Mouse (Mus musculus): ENCODE measurements around the gene Adamtsl5. TPM values are rescaled to one million over a fixed set of nuclear protein-coding genes. Genes with fewer than 3 reads are reported as not detected.

The Adamtsl5 gene
- total RNA-seq, 2 experiments from 2014 or later: 0.56 to 0.72 TPM

GRCm38 (mm10) chr10:80321670-80322581 lies 26.3 kb downstream of the Adamtsl5 start:
- intact Hi-C loops (cut with DNase I): no loop called here
- DNase-seq: no peak

GRCm38 (mm10) chr10:80321014-80321669 lies 27.1 kb downstream of the Adamtsl5 start:
- no peak for DNase-seq
- intact Hi-C loops (cut with DNase I): no loop called here

GRCm38 (mm10) chr10:80320340-80320760 lies 27.9 kb downstream of the Adamtsl5 start, which contains the start of gene 2310011J03Rik:
Gene 2310011J03Rik, minus strand, starts transcription at chr10:80320537.
- peak; percentile 90 for DNase-seq
- intact Hi-C loops (cut with DNase I): no loop called here

GRCm38 (mm10) chr10:80317011-80317410 lies 31.2 kb downstream of the Adamtsl5 start:
- no peak for DNase-seq
- intact Hi-C loops (cut with DNase I): no loop called here

- intact Hi-C loops (cut with DNase I): no loop called here
- peak; percentile 35 for DNase-seq
Observed at GRCm38 (mm10) chr10:80316359-80316781, 31.8 kb downstream of the Adamtsl5 start.

- intact Hi-C loops (cut with DNase I): no loop called here
- DNase-seq: no peak
Observed at GRCm38 (mm10) chr10:80315315-80315714, 32.9 kb downstream of the Adamtsl5 start.

GRCm38 (mm10) chr10:80314494-80315001 lies 33.7 kb downstream of the Adamtsl5 start:
- DNase-seq: no peak

GRCm38 (mm10) chr10:80313627-80314201 lies 34.5 kb downstream of the Adamtsl5 start:
- DNase-seq: peak; percentile 34
- intact Hi-C loops (cut with DNase I): no loop called here

More at GRCm38 (mm10) chr10:80314494-80315001, 33.7 kb downstream of the Adamtsl5 start:
- intact Hi-C loops (cut with DNase I): no loop called here

- DNase-seq: peak; percentile 31
- intact Hi-C loops (cut with DNase I): no loop called here
Observed at GRCm38 (mm10) chr10:80312586-80313504, 35.4 kb downstream of the Adamtsl5 start.

- intact Hi-C loops (cut with DNase I): no loop called here
Observed at GRCm38 (mm10) chr10:80311560-80311959, 36.7 kb downstream of the Adamtsl5 start.

GRCm38 (mm10) chr10:80304862-80305261 lies 43.4 kb downstream of the Adamtsl5 start:
- no peak for DNase-seq
- intact Hi-C loops (cut with DNase I): no loop called here

More at GRCm38 (mm10) chr10:80311560-80311959, 36.7 kb downstream of the Adamtsl5 start:
- peak; percentile 53 for DNase-seq

GRCm38 (mm10) chr10:80304458-80304857 lies 43.8 kb downstream of the Adamtsl5 start:
- intact Hi-C loops (cut with DNase I): no loop called here
- DNase-seq: no peak

GRCm38 (mm10) chr10:80302471-80302881 lies 45.7 kb downstream of the Adamtsl5 start:
- DNase-seq: peak; percentile 90
- intact Hi-C loops (cut with DNase I): no loop called here

GRCm38 (mm10) chr10:80302082-80302355 lies 46.2 kb downstream of the Adamtsl5 start:
- intact Hi-C loops (cut with DNase I): no loop called here
- DNase-seq: no peak

GRCm38 (mm10) chr10:80301256-80302081 lies 46.7 kb downstream of the Adamtsl5 start:
- no peak for DNase-seq

GRCm38 (mm10) chr10:80300672-80301181 lies 47.5 kb downstream of the Adamtsl5 start:
- intact Hi-C loops (cut with DNase I): no loop called here
- peak; percentile 83 for DNase-seq

More at GRCm38 (mm10) chr10:80301256-80302081, 46.7 kb downstream of the Adamtsl5 start:
- intact Hi-C loops (cut with DNase I): no loop called here

- DNase-seq: no peak
- intact Hi-C loops (cut with DNase I): no loop called here
Observed at GRCm38 (mm10) chr10:80299824-80300223, 48.4 kb downstream of the Adamtsl5 start.

- DNase-seq: peak; percentile 55
Observed at GRCm38 (mm10) chr10:80299301-80299700, 48.9 kb downstream of the Adamtsl5 start.

More at GRCm38 (mm10) chr10:80299301-80299700, 48.9 kb downstream of the Adamtsl5 start:
- intact Hi-C loops (cut with DNase I): no loop called here

Measured in left cerebral cortex, postnatal 4 days (tissue).